Mouse (Mus musculus) midbrain, embryonic 11.5 days (tissue): ENCODE results near the gene Rgl2. TPM values are rescaled to one million over a fixed set of nuclear protein-coding genes. Genes with fewer than 3 reads are reported as not detected.

Source experiments
- ATAC-seq: fragments of 200-750 bp; cut with Nextera tagmentation; 2 replicates; pipeline ENCODE4 v1.8.0; 2017; ENCODE audit warnings: moderate TSS enrichment, moderate library complexity; ENCODE audit not compliant: low FRiP score
- DNase-seq: peaks from one replicate; pipeline ENCODE4 v3.0.0; 2015; ENCODE audit warnings: low spot score; ENCODE audit errors: missing footprints
- H3K27ac ChIP-seq: fragments of 300-500 bp; sonication (generic); 2 replicates; pipeline ENCODE4 v1.5.1; 2014; ENCODE audit warnings: low read depth, low read length
- H3K27me3 ChIP-seq: fragments of 300-500 bp; sonication (generic); 2 replicates; pipeline ENCODE4 v1.6.1; 2014; ENCODE audit warnings: mild to moderate bottlenecking, low read length, moderate library complexity, mixed read lengths; ENCODE audit not compliant: control insufficient read depth, insufficient read depth
- H3K36me3 ChIP-seq: fragments of 300-500 bp; sonication (generic); 2 replicates; pipeline ENCODE4 v1.6.1; 2014; ENCODE audit warnings: mild to moderate bottlenecking, low read length, moderate library complexity, mixed read lengths; ENCODE audit not compliant: control insufficient read depth, insufficient read depth
- H3K4me1 ChIP-seq: fragments of 300-500 bp; sonication (generic); 2 replicates; pipeline ENCODE4 v1.6.1; 2014; ENCODE audit warnings: low read length; ENCODE audit not compliant: control insufficient read depth, insufficient read depth
- H3K4me2 ChIP-seq: fragments of 300-500 bp; sonication (generic); 2 replicates; pipeline ENCODE4 v1.6.1; 2014; ENCODE audit warnings: mild to moderate bottlenecking, moderate library complexity
- H3K4me3 ChIP-seq: fragments of 300-500 bp; sonication (generic); 2 replicates; pipeline ENCODE4 v1.5.1; 2014; ENCODE audit warnings: low read depth, low read length
- H3K9ac ChIP-seq: fragments of 300-500 bp; sonication (generic); 2 replicates; pipeline ENCODE4 v1.6.1; 2014; ENCODE audit warnings: low read length
- H3K9me3 ChIP-seq: fragments of 300-500 bp; sonication (generic); 2 replicates; pipeline ENCODE4 v1.6.1; 2016; ENCODE audit warnings: low read length; ENCODE audit not compliant: control insufficient read depth
- WGBS: fragments of 180-500 bp; shearing (Covaris S2); extraction: QIAGEN DNeasy Blood & Tissue Kit; methylation state at CpG from one replicate; pipeline ENCODE4 v1.1.7; 2014; 5-methylcytosine and 5-hydroxymethylcytosine counted together
- polyA plus RNA-seq: library from polyadenylated mRNA; unstranded; fragments of >200 nt; fragmentation: Nextera tagmentation; extraction: Ambion mirVana; gene quantifications from 2 replicates; pipeline ENCODE4 v1.2.1, GENCODE M21; 2014

Gene Rgl2
- polyA plus RNA-seq, 1 experiment from 2014 or later: 33.6 TPM

DNA sequence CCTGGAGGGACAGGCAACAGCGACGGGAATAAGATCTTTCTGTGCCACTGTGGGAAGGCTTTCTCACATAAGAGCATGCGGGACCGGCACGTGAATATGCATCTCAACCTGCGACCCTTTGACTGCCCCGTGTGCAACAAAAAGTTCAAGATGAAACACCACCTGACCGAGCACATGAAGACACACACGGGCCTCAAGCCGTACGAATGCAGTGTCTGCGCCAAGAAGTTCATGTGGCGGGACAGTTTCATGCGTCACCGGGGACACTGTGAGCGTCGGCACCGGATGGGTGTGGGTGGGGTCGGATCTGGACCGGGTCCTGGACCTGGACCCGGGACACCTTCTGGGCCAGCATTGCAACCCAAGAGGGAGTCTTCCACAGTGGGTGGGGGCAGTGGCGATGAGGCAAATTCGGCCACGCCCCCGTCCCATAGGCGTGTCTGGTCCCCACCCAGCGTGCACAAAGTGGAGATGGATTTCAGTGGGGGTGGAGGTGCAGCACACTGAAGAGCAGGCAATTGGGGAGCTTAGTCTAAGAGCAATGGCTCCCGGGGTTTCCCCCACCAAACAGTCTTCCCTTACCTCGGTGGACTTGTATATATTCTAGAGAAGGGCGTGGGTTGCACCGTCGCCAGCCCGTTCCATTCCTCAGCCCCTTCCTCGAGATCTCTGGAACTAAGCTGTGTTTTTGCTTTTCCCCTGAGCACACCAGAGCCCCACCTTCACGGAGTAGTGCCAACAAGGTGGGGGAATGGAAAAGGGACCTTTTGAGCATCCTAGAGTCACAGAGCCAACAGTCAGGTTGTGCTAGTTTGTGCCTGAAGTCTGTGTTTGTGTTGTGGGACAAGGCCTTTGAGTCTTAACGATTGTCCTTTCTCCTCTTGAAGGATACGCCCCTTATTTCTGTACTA, 10.8 kb upstream of the Rgl2 start:
- Histone ChIP-seq H3K36me3 (peaks cover 14% of the 10 kb centered on the region), H3K9me3 (no peaks in the 10 kb centered on the region), H3K27ac (no peak overlapping the region), H3K4me1 (peaks cover 35% of the 10 kb centered on the region), H3K4me2 (peak overlapping the region; percentile 95), H3K9ac (peak overlapping the region; percentile 64), H3K4me3 (peak overlapping the region; percentile 47; the same call in 1 of the 2 replicates), H3K27me3 (no peaks in the 10 kb centered on the region; the same call in 1 of the 2 replicates)
- no peak for ATAC-seq
- 59% methylated on average over 37 of the region's 37 CpGs for WGBS
- no peak for DNase-seq

DNA sequence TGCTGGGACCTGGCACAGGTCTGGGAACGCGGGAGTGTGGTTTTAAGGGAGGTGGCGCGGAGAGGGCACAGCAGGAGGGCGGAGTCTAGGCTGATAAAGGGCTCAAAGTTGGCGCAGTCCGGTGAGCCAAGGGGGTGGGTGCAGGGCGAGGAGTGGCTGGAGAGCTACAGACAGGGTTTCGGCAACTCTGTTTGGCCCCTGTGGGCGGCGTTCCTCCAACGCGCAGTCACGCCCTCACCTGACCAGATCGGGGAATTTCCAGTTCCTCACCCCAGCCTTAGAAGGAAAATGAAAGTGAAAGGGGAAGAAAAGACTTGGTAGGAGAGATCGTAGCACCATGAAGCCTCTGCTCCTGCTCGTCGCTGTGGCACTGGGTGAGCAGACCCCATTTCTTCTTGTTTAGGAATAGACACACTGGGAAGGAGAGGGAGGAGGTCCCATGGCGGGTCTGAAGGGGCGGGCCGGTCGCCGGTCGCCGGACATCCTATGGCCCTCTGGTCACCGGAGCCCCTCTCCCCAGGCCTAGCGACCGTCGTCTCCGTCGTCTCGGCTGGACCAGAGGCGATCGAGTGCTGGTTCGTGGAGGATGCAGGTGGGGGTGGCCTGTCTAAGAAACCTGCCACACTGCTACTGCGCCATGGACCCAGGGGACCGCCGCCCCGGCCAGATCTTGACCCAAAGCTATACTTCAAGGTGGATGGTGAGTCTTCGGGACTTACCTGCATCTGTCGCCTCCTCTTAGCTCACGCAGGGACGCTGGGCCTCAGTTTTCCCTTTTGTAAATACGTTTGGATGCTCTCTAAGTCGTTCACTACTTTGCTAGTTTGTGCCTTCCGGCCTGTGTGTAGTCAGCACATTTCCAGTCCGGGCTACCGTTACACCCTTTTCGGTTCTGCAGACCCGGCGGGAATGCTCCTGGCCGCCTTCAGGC, 9.7 kb upstream of the Rgl2 start:
- H3K4me1 ChIP-seq: peaks cover 35% of the 10 kb centered on the region

DNA sequence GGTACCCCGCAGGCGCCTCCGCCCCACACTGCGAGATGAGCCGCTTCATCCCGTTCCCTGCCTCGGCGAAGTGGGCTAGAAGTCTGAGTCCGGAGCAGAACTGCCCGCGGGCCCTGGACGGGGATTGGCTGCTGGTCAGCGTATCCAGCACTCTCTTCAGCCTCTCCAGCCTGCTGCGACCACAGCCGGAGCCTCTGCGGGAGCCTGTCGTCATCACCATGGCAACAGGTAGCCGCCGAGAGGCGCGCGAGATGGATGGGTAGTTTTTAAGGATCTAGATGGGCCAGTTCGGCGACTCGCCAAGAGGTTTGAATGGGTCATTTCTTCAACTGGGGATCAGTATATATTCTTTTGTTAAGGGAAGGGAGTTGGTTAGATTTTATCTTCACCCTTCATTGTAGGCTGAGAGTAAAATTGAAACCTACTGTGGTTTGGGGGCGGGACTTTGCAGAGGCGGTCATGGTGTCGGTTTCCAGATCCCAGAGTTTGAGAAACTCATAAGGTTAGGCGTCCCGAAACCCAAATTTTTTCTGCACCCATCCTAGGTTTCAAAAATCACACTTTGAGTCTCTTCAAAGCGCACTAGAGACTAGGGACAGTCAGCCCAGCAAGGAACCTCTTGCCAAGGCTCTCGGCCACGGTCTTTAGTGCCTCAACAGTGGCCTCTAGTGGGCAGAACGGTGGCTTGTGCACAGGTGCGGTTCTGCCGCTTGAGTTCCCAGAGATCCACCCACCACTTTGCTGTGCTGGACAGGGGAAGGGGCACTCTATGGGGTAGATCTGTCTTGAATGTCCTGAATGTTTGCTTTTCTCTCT, 8.9 kb upstream of the Rgl2 start:
- DNase-seq: peak; percentile 98
- Histone ChIP-seq H3K27me3 (no peaks in the 10 kb centered on the region; the same call in 1 of the 2 replicates), H3K4me2 (peak overlapping the region; percentile 95), H3K4me3 (peak overlapping the region; percentile 47), H3K27ac (peak overlapping the region; percentile 25; the same call in 1 of the 2 replicates), H3K4me1 (peaks cover 30% of the 10 kb centered on the region), H3K9ac (peak overlapping the region; percentile 64), H3K9me3 (no peaks in the 10 kb centered on the region), H3K36me3 (peaks cover 7% of the 10 kb centered on the region)
- WGBS: under 1% methylated on average over 36 of the region's 36 CpGs
- ATAC-seq: peak; percentile 59

More for the DNA sequence above, 9.7 kb upstream of the Rgl2 start:
- Histone ChIP-seq H3K27me3 (no peaks in the 10 kb centered on the region; the same call in 1 of the 2 replicates), H3K9ac (peak overlapping the region; percentile 64), H3K36me3 (peaks cover 7% of the 10 kb centered on the region), H3K27ac (peak overlapping the region; percentile 44; the same call in 1 of the 2 replicates), H3K4me3 (peak overlapping the region; percentile 47), H3K4me2 (peak overlapping the region; percentile 95), H3K9me3 (no peaks in the 10 kb centered on the region)
- peak; percentile 96 for DNase-seq
- under 1% methylated on average over 49 of the region's 52 CpGs for WGBS
- ATAC-seq: no peak

DNA sequence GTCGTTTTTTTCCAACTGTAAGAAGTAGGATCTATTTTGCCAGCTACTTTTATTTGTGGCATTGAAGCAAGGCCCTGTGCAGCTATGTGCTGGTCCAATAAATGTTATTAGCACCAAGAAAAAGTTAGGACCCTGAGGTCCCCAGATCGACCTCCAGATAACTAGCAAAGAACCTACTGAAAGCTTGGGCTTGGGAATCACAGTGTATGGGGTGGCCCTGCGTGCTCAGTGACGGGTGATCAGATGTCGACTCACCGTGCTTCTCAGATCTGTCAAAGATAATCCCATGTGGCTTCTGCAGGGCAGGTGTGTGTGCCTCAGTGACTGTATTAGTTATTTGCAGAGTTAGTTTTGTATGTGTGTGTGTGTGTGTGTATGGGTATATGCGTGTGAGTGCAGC, 8.0 kb upstream of the Rgl2 start:
- no peaks in the 10 kb centered on the region for H3K9me3 ChIP-seq
- no peak for ATAC-seq
- no peak overlapping the region for H3K4me2 ChIP-seq
- H3K27me3 ChIP-seq: no peaks in the 10 kb centered on the region; the same call in 1 of the 2 replicates
- H3K27ac ChIP-seq: no peak overlapping the region
- H3K36me3 ChIP-seq: peaks cover 7% of the 10 kb centered on the region
- WGBS: 88% methylated on average over 7 of the region's 7 CpGs
- H3K4me3 ChIP-seq: no peak overlapping the region
- no peak overlapping the region for H3K9ac ChIP-seq
- no peak for DNase-seq
- H3K4me1 ChIP-seq: peaks cover 29% of the 10 kb centered on the region

DNA sequence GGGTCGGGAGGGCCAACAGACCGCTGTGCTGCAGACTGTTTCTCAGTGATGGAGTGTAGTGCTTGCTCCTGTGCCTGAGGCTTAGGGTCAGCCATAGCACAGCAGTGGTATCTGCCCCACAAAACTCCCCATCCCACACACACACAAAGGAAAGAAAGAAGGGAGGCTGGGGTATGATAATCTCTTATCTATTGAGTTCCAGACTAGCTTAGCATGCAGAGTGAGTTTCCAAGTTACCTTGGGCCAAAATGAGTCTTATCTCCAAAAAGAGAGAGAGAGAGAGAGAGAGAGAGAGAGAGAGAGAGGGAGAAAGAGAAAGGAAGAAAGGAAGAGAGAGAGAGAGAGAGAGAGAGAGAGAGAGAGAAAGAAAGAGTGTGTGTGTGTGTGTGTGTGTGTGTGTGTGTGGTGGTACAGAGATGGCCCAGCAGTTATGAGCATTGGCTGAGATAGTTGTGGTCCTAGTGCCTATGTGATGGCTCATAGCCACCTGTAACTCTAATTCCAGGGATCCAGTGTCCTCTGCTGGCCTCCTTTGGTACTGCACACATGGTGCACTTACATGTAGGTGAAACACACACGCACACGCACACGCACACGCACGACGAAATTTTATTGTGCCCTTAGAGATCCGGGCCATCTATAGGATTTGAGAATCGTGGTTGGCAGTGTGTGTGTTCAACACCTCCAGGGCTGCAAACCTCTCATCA, 4.6 kb upstream of the Rgl2 start:
- Histone ChIP-seq H3K4me2 (no peak overlapping the region), H3K4me1 (peaks cover 13% of the 10 kb centered on the region), H3K9ac (no peak overlapping the region), H3K4me3 (no peak overlapping the region), H3K27me3 (no peaks in the 10 kb centered on the region), H3K27ac (no peak overlapping the region), H3K9me3 (no peaks in the 10 kb centered on the region), H3K36me3 (no peaks in the 10 kb centered on the region)
- DNase-seq: no peak
- no peak for ATAC-seq
- WGBS: 84% methylated on average over 10 of the region's 10 CpGs

DNA sequence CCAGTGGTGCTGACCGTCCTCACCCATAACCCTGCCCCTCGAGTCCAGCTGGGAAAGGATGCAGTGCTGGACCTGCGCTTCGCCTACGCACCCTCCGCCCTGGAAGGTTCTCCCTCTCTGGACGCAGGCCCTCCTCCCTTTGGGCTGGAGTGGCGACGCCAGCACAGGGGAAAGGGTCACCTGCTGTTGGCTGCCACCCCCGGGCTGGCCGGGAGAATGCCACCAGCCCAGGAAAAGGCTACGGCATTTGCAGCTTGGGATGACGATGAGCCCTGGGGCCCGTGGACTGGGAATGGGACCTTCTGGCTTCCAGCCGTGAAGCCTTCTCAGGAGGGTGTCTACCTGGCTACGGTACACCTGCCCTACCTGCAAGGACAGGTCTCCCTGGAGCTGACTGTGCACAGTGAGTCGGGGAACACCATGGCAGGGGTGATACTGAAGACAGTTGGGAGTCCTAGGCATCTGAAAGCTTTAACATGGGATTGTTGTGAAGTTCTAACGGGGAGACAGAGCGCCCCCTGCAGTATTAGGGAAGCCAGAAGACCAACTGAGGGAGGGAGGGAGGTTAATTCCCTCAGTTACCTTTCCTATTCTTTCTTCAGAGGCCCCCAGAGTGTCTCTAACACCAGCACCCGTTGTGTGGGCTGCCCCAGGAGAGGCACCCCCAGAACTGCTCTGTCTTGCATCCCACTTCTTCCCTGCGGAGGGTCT, 3.8 kb upstream of the Rgl2 start:
- no peak overlapping the region for H3K4me3 ChIP-seq
- DNase-seq: no peak

DNA sequence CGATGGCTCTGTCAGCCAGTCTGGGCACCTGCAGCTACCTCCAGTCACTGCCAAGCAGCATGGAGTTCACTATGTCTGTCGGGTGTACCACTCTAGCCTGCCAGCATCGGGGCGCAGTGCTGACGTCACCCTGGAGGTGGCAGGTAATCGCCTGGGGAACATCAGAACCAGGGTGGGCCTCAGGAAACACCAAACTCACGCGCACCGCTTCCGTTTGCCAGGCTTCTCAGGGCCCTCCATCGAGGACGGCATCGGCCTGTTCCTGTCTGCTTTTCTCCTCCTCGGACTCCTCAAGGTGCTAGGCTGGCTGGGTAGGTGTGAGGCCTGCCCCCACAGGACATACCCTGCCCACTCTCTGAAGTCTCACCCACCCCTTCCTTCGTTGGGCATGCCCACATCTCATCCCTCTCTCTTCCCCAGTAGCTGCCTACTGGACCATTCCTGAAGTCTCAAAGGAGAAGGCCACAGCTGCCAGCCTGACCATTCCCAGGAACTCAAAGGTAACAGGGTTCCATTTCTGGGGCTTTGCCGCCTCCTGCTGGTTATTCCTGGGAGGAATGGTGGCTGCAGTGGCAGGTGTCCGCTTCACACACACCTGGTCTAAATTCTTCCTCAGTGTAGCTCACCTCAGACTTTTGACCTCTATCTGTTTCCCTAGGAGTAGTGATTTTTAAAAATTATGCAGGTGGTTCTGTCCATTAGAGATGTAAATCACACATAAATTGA, 3.0 kb upstream of the Rgl2 start:
- H3K4me1 ChIP-seq: peaks cover 13% of the 10 kb centered on the region
- no peak overlapping the region for H3K9ac ChIP-seq
- 73% methylated on average over 17 of the region's 17 CpGs for WGBS
- H3K27me3 ChIP-seq: no peaks in the 10 kb centered on the region
- no peak overlapping the region for H3K27ac ChIP-seq
- no peaks in the 10 kb centered on the region for H3K9me3 ChIP-seq
- ATAC-seq (no peak), DNase-seq (no peak)
- no peak overlapping the region for H3K4me2 ChIP-seq
- H3K4me3 ChIP-seq: no peak overlapping the region
- no peaks in the 10 kb centered on the region for H3K36me3 ChIP-seq

More for the DNA sequence above, 3.8 kb upstream of the Rgl2 start:
- Histone ChIP-seq H3K27me3 (no peaks in the 10 kb centered on the region), H3K9me3 (no peaks in the 10 kb centered on the region), H3K9ac (no peak overlapping the region), H3K4me2 (no peak overlapping the region), H3K36me3 (no peaks in the 10 kb centered on the region), H3K4me1 (peaks cover 9% of the 10 kb centered on the region), H3K27ac (no peak overlapping the region)
- WGBS: 82% methylated on average over 21 of the region's 21 CpGs
- ATAC-seq: no peak
